Mouse (Mus musculus) myocyte (in vitro differentiated cells): ENCODE results near the gene Ren1.

Source experiments
- CEBPB ChIP-seq: IDR thresholded peaks from 2 replicates; pipeline ENCODE4 v1.6.1; 2011; ENCODE audit warnings: mild to moderate bottlenecking, moderate library complexity; ENCODE audit not compliant: poor library complexity, insufficient read depth, severe bottlenecking
- MYOD1 ChIP-seq, 3 experiments: IDR thresholded peaks; one replicate each; pipeline ENCODE4 v1.6.1; 2011; ENCODE audit warnings: control low read depth in 2 of 3, low read depth in 2 of 3, mild to moderate bottlenecking in 2 of 3, moderate library complexity in 1 of 3; ENCODE audit not compliant: insufficient read length in 2 of 3, control insufficient read depth in 1 of 3
- POLR2A ChIP-seq: IDR thresholded peaks from one replicate; pipeline ENCODE4 v1.6.1; 2011; ENCODE audit warnings: low read depth, mild to moderate bottlenecking, control low read depth, moderate library complexity; ENCODE audit not compliant: insufficient read length
- POLR2AphosphoS2 ChIP-seq: IDR thresholded peaks from one replicate; pipeline ENCODE4 v1.6.1; 2011; ENCODE audit warnings: low read depth, control low read depth; ENCODE audit not compliant: insufficient read length

- TF ChIP-seq POLR2A (no peak), POLR2AphosphoS2 (no peak), MYOD1 (IDR thresholded peaks at IDR 0.05; ENCODE audit: control insufficient read depth in 1 of 3, insufficient read length in 2 of 3, low read depth in 2 of 3) (no peak), CEBPB (no peak)
These were observed 21.8 kb downstream of the Ren1 start for GRCm38 (mm10) chr1:133372113-133372512.
